Mouse (Mus musculus) right cerebral cortex, postnatal 36 days (tissue): ENCODE results near the gene Rpl37.
A peak's percentile ranks its signal among the peaks of the same experiment; 100 is the strongest.
"Not testable (repeated sequence)": the region's sequence is repeated elsewhere in the genome, so short reads cannot be mapped to it uniquely, and the experiment has no call there.

ENCODE experiments used
- DNase-seq, 2 experiments: peaks; one replicate each; pipeline ENCODE4 v3.0.0; 2022; ENCODE audit warnings: low spot score in 2 of 2, mixed read lengths in 1 of 2

Rpl37 gene

GRCm38 (mm10) chr15:5121535-5122313 is 5.3 kb downstream of the Rpl37 start:
- DNase-seq, result no peak

DNA sequence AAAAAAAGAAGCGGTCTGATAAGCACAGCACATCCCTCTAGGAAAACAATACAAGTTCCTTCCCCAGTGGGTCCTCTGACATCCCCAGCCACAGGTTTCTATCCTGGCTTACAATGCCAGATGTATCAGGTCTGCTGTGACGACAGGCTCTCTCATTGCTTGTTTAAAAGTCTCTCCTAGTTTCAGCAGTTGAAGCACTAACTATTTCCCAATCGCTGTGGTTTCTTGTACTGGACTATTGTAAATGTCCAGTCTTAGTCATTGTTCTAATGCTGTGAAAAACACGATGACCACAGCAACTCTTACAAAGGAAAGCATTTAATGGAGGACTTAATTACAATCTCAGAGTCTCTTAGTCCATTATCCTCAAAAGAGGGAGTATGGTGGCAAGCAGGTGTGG is 10.0 kb downstream of the Rpl37 start:
- DNase-seq, result no peak

- no peak for DNase-seq
Measured at GRCm38 (mm10) chr15:5127487-5127886, 11.0 kb downstream of the Rpl37 start.

GRCm38 (mm10) chr15:5128176-5128940 is 11.9 kb downstream of the Rpl37 start:
- no peak for DNase-seq

DNA sequence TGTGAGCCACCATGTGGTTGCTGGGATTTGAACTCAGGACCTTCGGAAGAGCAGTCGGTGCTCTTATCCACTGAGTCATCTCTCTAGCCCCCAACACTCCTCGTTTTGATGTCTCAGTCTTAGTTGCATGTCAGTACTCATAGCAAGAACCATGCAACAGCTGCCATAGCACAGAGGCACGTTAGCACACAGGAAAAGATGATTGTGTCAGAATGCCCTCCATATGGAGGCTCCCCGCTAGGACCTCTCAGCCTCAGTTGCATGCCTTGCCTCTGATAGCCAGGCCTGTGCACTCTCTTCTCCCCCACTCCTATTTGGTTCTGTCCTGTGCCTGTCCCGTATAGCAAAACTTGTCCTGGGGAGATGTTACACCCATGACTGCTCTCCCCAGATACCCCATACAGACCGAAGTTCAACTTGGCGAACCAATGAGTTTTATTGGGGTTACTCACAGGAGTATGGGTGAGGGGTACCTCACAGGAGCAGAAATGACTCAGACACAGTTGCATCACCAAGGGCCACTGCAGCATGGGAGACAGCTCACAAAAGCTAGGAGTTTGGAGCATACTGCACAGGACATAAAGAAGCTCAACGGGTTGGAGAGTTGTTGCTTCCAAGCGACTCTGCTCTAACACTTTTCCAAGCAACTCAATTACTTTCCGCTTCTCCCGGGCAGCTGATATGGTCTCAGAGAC is 12.8 kb downstream of the Rpl37 start:
- no peak for DNase-seq

DNA sequence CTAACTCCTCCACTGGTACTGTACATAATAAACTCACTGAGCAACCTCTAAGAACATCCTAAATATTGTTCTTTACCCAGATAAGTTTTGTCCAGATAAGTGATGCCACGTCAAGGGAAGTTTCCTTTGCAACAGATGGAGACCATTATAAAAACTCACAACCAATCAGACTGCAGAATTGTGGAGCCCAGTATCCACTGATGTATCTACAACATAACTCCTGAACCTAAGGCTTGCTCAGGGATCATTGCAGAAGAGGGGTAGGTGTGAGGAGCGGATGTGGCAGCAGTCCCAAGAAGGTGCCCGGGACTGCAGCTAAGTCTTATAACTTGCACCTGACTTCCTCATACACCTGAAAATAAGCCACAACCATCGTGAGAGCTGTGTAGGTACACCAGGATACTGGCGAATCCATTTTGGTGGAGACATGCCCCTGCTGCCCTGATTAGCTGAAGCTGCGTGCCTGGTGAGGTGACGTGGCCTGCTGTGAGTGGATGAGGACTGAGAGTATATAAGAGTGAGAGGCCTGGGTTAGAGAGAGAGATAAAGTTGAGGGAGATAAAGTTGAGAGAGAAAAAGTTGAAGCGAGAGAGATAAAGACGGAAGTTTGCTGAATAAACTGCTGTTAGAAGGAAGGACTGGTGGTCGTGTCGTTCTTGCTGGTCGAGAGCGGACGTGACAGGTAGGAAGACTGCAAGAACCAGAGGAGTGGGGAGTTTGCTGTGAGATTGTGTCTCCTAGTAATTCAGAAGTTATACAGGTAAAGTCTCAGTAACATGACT is 14.6 kb downstream of the Rpl37 start:
- not testable (repeated sequence) for DNase-seq

DNA sequence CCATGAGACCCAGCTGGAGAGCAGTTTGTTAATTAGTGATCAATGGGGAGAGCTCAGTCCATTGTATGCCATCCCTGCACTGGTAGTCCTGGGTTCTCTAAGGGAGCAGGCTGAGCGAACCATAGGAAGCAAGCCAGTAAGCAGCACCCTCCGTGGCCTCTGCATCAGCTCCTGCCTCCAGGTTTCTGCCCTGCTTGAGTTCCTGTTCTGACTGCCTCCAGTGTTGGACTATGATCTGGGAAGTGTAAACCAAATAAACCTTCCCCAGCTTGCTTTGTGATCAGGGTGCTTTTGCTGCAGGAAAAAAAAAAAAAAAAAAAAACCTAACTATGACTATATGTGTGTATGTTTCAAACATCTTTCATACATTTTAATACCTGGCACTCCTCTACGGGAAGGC is 16.9 kb downstream of the Rpl37 start:
- no peak for DNase-seq

DNA sequence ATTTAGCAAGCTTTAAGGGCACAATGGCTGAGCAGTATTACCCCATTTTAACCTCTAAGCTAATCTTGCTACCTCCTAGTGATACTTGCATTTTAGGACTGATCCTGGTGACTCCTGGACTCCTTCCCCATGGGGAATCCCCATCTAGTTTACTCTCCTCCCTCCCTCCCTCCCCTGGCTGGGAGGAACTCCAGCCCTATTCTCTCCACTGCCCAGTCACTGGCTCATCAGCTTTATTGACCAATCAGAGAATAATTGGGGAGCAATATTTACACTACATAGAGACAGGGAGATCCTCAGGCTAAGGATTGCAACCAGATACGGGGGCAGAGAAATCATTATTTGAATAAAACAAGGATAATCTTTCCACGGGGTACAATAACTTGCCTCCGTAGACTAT is 17.7 kb downstream of the Rpl37 start:
- no peak for DNase-seq

GRCm38 (mm10) chr15:5134945-5135483 is 18.6 kb downstream of the Rpl37 start:
- no peak for DNase-seq

GRCm38 (mm10) chr15:5138021-5138856 is 21.8 kb downstream of the Rpl37 start:
- no peak for DNase-seq

GRCm38 (mm10) chr15:5139366-5139765 is 22.9 kb downstream of the Rpl37 start:
- DNase-seq, result no peak

DNA sequence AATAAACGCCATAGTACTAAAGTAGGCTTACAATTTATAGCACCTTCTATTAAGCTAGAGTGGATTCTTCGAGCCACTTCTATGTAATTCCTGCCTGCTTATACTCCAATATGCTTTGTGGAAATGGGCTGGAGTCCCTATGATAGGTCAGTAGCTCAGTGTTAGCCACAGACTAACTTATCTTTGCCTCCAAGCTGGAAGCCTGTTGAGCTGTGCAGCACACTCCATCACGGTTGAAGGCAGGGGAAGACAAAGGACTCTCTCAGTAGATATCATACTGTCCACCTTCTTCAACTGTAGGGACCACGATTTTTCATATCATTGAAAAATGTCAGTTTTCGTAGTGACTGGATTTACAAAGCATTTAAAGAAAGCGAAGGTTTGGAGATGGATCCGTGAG is 23.4 kb downstream of the Rpl37 start:
- DNase-seq, result no peak

DNA sequence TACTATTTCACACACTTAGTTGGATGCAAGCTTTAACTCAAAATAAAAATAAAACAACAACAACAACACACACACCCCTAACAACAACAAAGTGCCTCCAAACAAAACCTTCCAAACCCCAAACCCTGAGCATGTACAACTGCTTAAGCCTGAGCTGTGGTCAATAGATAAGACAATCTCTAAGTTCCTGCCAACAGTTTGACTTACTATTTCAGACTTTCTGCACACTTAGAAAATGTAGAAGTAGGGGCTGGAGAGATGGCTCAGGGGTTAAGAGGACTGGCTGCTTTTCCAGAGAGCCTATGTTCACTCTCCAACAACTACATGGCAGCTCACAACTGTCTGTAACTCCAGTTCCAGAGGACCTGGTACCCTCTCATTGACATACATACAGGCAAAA is 23.9 kb downstream of the Rpl37 start:
- DNase-seq, result no peak

GRCm38 (mm10) chr15:5142047-5142446 is 25.6 kb downstream of the Rpl37 start:
- no peak for DNase-seq

- no peak for DNase-seq
Measured at GRCm38 (mm10) chr15:5142714-5143113, 26.3 kb downstream of the Rpl37 start.

- peak; percentile 34 to 44 for DNase-seq
Measured at GRCm38 (mm10) chr15:5143361-5144020, 27.0 kb downstream of the Rpl37 start, which contains the start of gene Prkaa1. Prkaa1 (plus strand) TSS chr15:5143861.

DNA sequence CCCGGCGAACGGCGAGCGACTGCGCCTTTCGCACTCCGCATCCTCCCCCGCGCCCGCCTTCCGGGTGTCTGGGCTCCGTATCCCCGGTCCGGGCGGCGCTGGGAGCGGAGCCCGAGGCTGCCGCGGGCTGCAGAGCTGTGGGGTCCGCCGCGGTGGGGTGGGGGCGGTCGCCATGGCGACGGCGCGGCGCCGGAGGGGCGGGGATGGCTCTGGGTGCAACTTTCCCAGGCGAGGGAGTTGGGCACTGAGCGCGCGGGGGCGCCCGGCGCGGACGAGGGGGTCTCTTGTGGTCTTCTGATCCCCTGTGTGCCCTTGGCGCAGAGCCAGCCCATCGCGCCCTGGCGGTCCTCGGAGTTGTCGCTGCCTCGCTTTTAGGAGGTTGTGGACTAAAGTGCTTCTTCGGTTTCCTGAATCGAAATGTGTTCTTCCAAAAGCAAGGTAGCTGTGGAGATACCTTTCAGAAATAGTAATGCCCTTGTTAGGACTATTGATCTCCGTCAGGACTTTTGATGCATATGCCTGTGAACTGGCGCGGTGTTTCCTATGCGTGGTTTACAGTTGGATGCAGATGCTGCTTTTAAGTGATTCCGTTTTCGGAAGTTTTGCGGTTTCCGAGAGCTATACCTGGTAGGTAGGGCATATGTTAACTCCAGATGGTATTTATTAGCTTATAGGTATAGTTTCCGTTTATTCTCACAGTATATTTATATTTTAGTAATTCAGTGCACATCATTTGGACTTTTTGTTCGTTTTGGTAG is 27.8 kb downstream of the Rpl37 start:
- DNase-seq, result peak; percentile 45 to 48

DNA sequence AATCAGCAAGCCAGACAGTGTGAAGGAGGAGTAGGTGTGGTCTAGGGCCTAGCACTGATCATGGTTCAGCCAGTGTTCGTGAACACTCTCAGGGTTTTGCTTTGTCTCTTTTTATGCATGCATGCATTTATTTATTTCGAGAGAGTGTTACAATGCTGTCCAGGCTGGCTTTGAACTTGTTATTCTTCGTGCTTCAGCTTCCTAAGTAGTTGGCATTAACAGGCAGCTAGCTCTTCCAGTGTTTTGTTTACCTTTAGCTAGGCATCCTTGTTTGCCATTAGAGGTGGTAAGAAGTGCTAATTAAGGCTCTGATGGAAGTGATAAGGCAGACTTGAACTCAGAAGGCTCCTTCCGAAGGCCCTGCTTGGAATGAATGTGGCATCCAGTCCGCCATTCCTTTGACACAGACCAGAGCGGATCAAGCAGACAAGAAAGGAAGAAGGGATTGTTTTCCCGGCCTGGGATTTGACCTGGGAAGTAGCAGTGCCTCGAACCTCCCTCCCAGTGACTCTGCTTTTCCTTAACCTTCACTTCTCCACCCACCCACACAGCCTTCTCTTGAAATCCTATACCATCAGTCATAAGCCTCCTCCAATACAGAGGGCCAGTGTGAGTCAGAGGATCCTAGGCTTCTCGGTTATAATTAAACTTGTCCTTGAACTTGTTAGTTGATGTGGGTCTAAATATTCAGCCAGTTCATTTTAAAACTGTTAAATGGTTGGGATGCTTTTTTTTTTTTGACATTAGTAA is 28.9 kb downstream of the Rpl37 start:
- no peak for DNase-seq
